Comparison of ENCODE assay signal across 11 mouse cellular contexts in the genomic region with DNA sequence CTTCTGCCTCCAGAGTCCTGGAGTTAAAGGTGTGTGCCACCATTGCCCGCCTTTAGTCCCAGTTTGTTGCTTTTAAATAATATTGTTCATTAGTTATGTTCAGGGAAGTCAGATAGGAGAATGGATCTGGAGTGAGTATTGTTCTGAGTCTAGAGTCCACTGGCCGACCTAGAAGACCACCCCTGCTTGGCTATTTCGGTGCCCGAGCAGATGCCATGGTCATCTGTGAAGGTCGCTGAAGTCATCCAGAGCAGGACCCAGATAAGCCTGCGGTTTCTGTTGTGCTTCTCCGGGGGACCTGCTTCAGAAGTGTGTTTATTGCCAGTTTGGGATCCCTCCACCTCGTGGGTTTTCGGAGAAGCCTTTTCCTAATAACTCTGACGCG. TPM values are rescaled to one million over a fixed set of nuclear protein-coding genes. Genes with fewer than 3 reads are reported as not detected.
A peak's percentile ranks its signal among the peaks of the same experiment; 100 is the strongest.
DNase-seq lines count a peak whose midpoint lies in the region; ATAC-seq and TF ChIP-seq lines count a peak whose summit lies in the region.
"Had no signal": no experiment of that assay in that cellular context is flagged by ENCODE, and none has a peak within 500 bp of the region (broad histone marks: within the 10 kb centered on the region; RNA-seq: fewer than 3 reads in every experiment).

No protein-coding gene starts in this region.

- H3K9me3 ChIP-seq in hindbrain, embryonic 14.5 days (ENCODE audit: control insufficient read depth, low read length), result no peaks in the 10 kb centered on the region
- H3K9me3 ChIP-seq in hindbrain, embryonic 12.5 days (replicated peaks), result no peaks in the 10 kb centered on the region
- H3K9me3 ChIP-seq in neural tube, embryonic 14.5 days (ENCODE audit: control insufficient read depth, low read length), result no peaks in the 10 kb centered on the region
- no peaks in the 10 kb centered on the region for H3K9me3 ChIP-seq in lung, postnatal 0 days (ENCODE audit: low read length)
- H3K9me3 ChIP-seq: embryonic facial prominence, embryonic 13.5 days had no signal

- no peaks in the 10 kb centered on the region for H3K27me3 ChIP-seq in hindbrain, embryonic 14.5 days (ENCODE audit: control insufficient read depth, insufficient read depth, low read length)
- no peaks in the 10 kb centered on the region for H3K27me3 ChIP-seq in hindbrain, embryonic 12.5 days
- no peaks in the 10 kb centered on the region for H3K27me3 ChIP-seq in liver, adult 2 months (ENCODE audit: control insufficient read depth, insufficient read depth, low read length)
- no peaks in the 10 kb centered on the region for H3K27me3 ChIP-seq in neural tube, embryonic 14.5 days (ENCODE audit: control insufficient read depth, insufficient read depth, low read length)
- H3K27me3 ChIP-seq in lung, postnatal 0 days (replicated peaks; ENCODE audit: insufficient read depth, low read length), result no peaks in the 10 kb centered on the region
- H3K27me3 ChIP-seq: embryonic facial prominence, embryonic 13.5 days had no signal

- H3K4me2 ChIP-seq in hindbrain, embryonic 14.5 days (replicated peaks), result no peak overlapping the region
- H3K4me2 ChIP-seq in hindbrain, embryonic 12.5 days (replicated peaks), result no peak overlapping the region
- no peak overlapping the region for H3K4me2 ChIP-seq in neural tube, embryonic 14.5 days (ENCODE audit: low read depth, low read length)
- no peak overlapping the region for H3K4me2 ChIP-seq in lung, postnatal 0 days (replicated peaks; ENCODE audit: low read depth, low read length)
- H3K4me2 ChIP-seq: embryonic facial prominence, embryonic 13.5 days had no signal

- no peak for TF ChIP-seq CTCF in liver, adult 2 months (IDR thresholded peaks at IDR 0.05; ENCODE audit: low read depth, low read length)
- no peak for TF ChIP-seq CTCF in lung, postnatal 0 days (IDR thresholded peaks at IDR 0.05)

- H3K4me1 ChIP-seq in hindbrain, embryonic 14.5 days (replicated peaks; ENCODE audit: control insufficient read depth, insufficient read depth, low read length), result peaks cover 7% of the 10 kb centered on the region; the same call in 1 of the 2 replicates
- peaks cover 3% of the 10 kb centered on the region; the same call in 1 of the 2 replicates for H3K4me1 ChIP-seq in hindbrain, embryonic 12.5 days
- H3K4me1 ChIP-seq in liver, adult 2 months (ENCODE audit: control insufficient read depth, insufficient read depth, low read length), result peaks cover 19% of the 10 kb centered on the region
- no peaks in the 10 kb centered on the region; the same call in none of the 2 replicates for H3K4me1 ChIP-seq in neural tube, embryonic 14.5 days (ENCODE audit: control insufficient read depth, insufficient read depth, low read length)
- 0 out of 2 replicates have a peak, but pooled peaks cover 6% of the 10 kb centered on the region for H3K4me1 ChIP-seq in lung, postnatal 0 days (ENCODE audit: insufficient read depth, low read depth, low read length)

- DNase-seq in adrenal gland, adult (ENCODE audit: inconsistent age in 2 of 2, low spot score in 1 of 2), result peak; percentile 79 to 86
- DNase-seq in adrenal gland, adult 18-20 months (ENCODE audit: low spot score in 2 of 2), result no peak
- DNase-seq in hindbrain, embryonic 14.5 days (ENCODE audit: low spot score), result no peak
- DNase-seq in liver, adult 2 months (ENCODE audit: extremely low read depth, low read depth, low spot score), result no peak
- DNase-seq in liver, result no peak
- no peak for DNase-seq in lung, postnatal 0 days (ENCODE audit: low spot score)
- DNase-seq: cerebellum, adult 11-12 months had no signal

- WGBS in hindbrain, embryonic 14.5 days, result 92% methylated on average over 11 of the region's 11 CpGs
- 88% methylated on average over 11 of the region's 11 CpGs for WGBS in hindbrain, embryonic 12.5 days
- WGBS in liver, adult 2 months, result 27% methylated on average over 11 of the region's 11 CpGs
- WGBS in neural tube, embryonic 14.5 days, result 66% methylated on average over 11 of the region's 11 CpGs
- 93% methylated on average over 11 of the region's 11 CpGs for WGBS in lung, postnatal 0 days

- H3K36me3 ChIP-seq in hindbrain, embryonic 14.5 days (replicated peaks; ENCODE audit: control insufficient read depth, insufficient read depth), result no peaks in the 10 kb centered on the region
- H3K36me3 ChIP-seq in hindbrain, embryonic 12.5 days, result no peaks in the 10 kb centered on the region
- no peaks in the 10 kb centered on the region for H3K36me3 ChIP-seq in liver, adult 2 months (ENCODE audit: control insufficient read depth, insufficient read depth, low read length)
- no peaks in the 10 kb centered on the region for H3K36me3 ChIP-seq in neural tube, embryonic 14.5 days (ENCODE audit: control insufficient read depth, insufficient read depth, low read length)
- no peaks in the 10 kb centered on the region for H3K36me3 ChIP-seq in lung, postnatal 0 days (ENCODE audit: insufficient read depth, low read length)
- H3K36me3 ChIP-seq: embryonic facial prominence, embryonic 13.5 days had no signal

- ATAC-seq in hindbrain, embryonic 14.5 days (ENCODE audit: low FRiP score), result no peak
- no peak for ATAC-seq in hindbrain, embryonic 12.5 days (ENCODE audit: low FRiP score)
- ATAC-seq in neural tube, embryonic 14.5 days (ENCODE audit: low read depth), result no peak
- ATAC-seq in lung, postnatal 0 days, result no peak

- no peak for TF ChIP-seq POLR2A in liver, adult 2 months (IDR thresholded peaks at IDR 0.05; ENCODE audit: extremely low read depth, insufficient read depth, low read length)

- H3K79me2 ChIP-seq in liver, adult 2 months (ENCODE audit: control insufficient read depth, insufficient read depth, low read length), result peaks cover 22% of the 10 kb centered on the region; the same call in 1 of the 2 replicates

- H3K9ac ChIP-seq in hindbrain, embryonic 14.5 days, result no peak overlapping the region
- no peak overlapping the region for H3K9ac ChIP-seq in hindbrain, embryonic 12.5 days
- H3K9ac ChIP-seq in liver, adult 2 months (ENCODE audit: low read depth, low read length), result peak overlapping the region; percentile 24
- no peak overlapping the region for H3K9ac ChIP-seq in neural tube, embryonic 14.5 days (replicated peaks; ENCODE audit: low read depth, low read length)
- H3K9ac ChIP-seq in lung, postnatal 0 days (replicated peaks; ENCODE audit: low read depth), result no peak overlapping the region
- H3K9ac ChIP-seq: embryonic facial prominence, embryonic 13.5 days had no signal

- no peak for TF ChIP-seq EP300 in lung, postnatal 0 days (IDR thresholded peaks at IDR 0.05)

- H3K27ac ChIP-seq in hindbrain, embryonic 14.5 days, result 0 out of 2 replicates have a peak overlapping the region, but pooled peaks have one; percentile 2
- no peak overlapping the region for H3K27ac ChIP-seq in hindbrain, embryonic 12.5 days
- peak overlapping the region; percentile 90 for H3K27ac ChIP-seq in liver, adult 2 months (replicated peaks; ENCODE audit: insufficient read depth, low read depth, low read length)
- H3K27ac ChIP-seq in neural tube, embryonic 14.5 days (ENCODE audit: low read depth, low read length), result peak overlapping the region; percentile 24; the same call in 1 of the 2 replicates
- no peak overlapping the region for H3K27ac ChIP-seq in lung, postnatal 0 days (ENCODE audit: low read length)
- H3K27ac ChIP-seq: left cerebral cortex, adult 2 months had no signal

- no peak overlapping the region for H3K4me3 ChIP-seq in hindbrain, embryonic 14.5 days (replicated peaks; ENCODE audit: low read length)
- H3K4me3 ChIP-seq in hindbrain, embryonic 12.5 days, result no peak overlapping the region
- no peak overlapping the region for H3K4me3 ChIP-seq in liver, adult 2 months (ENCODE audit: insufficient read depth, low read depth, low read length)
- no peak overlapping the region for H3K4me3 ChIP-seq in neural tube, embryonic 14.5 days (ENCODE audit: low read depth, low read length)
- H3K4me3 ChIP-seq in lung, postnatal 0 days (ENCODE audit: low read depth, low read length), result no peak overlapping the region
- H3K4me3 ChIP-seq: embryonic facial prominence, embryonic 13.5 days; left cerebral cortex, adult 2 months had no signal

RNA-seq across cellular contexts. Expression of a gene that starts 22.9 kb away (rescaled TPM):
- total RNA-seq in adrenal gland, adult 18-20 months (2021), result 100 to 1,000 TPM in 1 of 2 experiments, 10 to 100 TPM in 1; 95.8 to 130 TPM
- polyA plus RNA-seq in hindbrain, embryonic 14.5 days (2014; fragmentation: Nextera tagmentation; extraction: Ambion mirVana), result 24.4 and 26.2 TPM in 2 replicates
- polyA plus RNA-seq in hindbrain, embryonic 12.5 days (2016; fragmentation: Nextera tagmentation; extraction: Ambion mirVana), result 53.7 and 63.2 TPM in 2 replicates
- total RNA-seq in liver, adult 2 months (2014; rRNA removed), result 20.6 and 47.8 TPM in 2 replicates
- 9.7 and 11.9 TPM in 2 replicates for polyA plus RNA-seq in liver, adult 2 months (2012; rRNA removed)
- polyA plus RNA-seq in neural tube, embryonic 14.5 days (2014; fragmentation: Nextera tagmentation; extraction: Ambion mirVana), result 23.6 and 26.5 TPM in 2 replicates
- 11.7 and 15.5 TPM in 2 replicates for polyA plus RNA-seq in lung, postnatal 0 days (2015; fragmentation: Nextera tagmentation; extraction: Ambion mirVana)

Comparison
In these comparisons a context has a peak if more than half of its experiments do, and no peak if none do; other contexts are left out.
1. DNase-seq: peak in adrenal gland, adult (2 of 2); none in adrenal gland, adult 18-20 months (0 of 2), hindbrain, embryonic 14.5 days (single experiment), liver, adult 2 months (single experiment), liver (single experiment) and lung, postnatal 0 days (single experiment).
2. H3K27ac ChIP-seq: peak in hindbrain, embryonic 14.5 days (single experiment), liver, adult 2 months (single experiment) and neural tube, embryonic 14.5 days (single experiment); none in hindbrain, embryonic 12.5 days (single experiment) and lung, postnatal 0 days (single experiment).